Mouse (Mus musculus) CD8-positive naive resting alpha-beta T cell, adult 2 months (primary cell): ENCODE measurements around the gene Washc3.

Source experiments
- DNase-seq, 2 experiments: peaks; one replicate each; pipeline ENCODE4 v3.0.0; 2022; ENCODE audit warnings: low read depth in 2 of 2, low spot score in 2 of 2

Gene Washc3

GRCm38 (mm10) chr10:88200951-88201638 is at the start of gene Washc3:
TSS of gene Washc3 (plus strand) at chr10:88201093.
- DNase-seq = peak; percentile 70 to 81

- no peak for DNase-seq
Measured at GRCm38 (mm10) chr10:88151658-88152057, 49.2 kb upstream of the Washc3 start.

- DNase-seq = no peak
Measured at GRCm38 (mm10) chr10:88162096-88162495, 38.8 kb upstream of the Washc3 start.

- no peak for DNase-seq
Measured at GRCm38 (mm10) chr10:88162676-88163075, 38.2 kb upstream of the Washc3 start.

- peak in 1 of 2 experiments; percentile 12 for DNase-seq
Measured at GRCm38 (mm10) chr10:88166158-88166557, 34.7 kb upstream of the Washc3 start.

- no peak for DNase-seq
Measured at GRCm38 (mm10) chr10:88167438-88168077, 33.3 kb upstream of the Washc3 start.

GRCm38 (mm10) chr10:88200541-88200940 is 352 bp upstream of the Washc3 start:
- DNase-seq = no peak

GRCm38 (mm10) chr10:88201650-88202049 is 757 bp downstream of the Washc3 start:
- DNase-seq = no peak

GRCm38 (mm10) chr10:88202581-88202980 is 1.7 kb downstream of the Washc3 start:
- DNase-seq = peak in 1 of 2 experiments; percentile 12

- peak; percentile 16 to 35 for DNase-seq
Measured at GRCm38 (mm10) chr10:88203236-88203635, 2.3 kb downstream of the Washc3 start.

- DNase-seq = no peak
Measured at GRCm38 (mm10) chr10:88212644-88213043, 11.8 kb downstream of the Washc3 start.

- no peak for DNase-seq
Measured at GRCm38 (mm10) chr10:88214800-88215514, 14.1 kb downstream of the Washc3 start.

- no peak for DNase-seq
Measured at GRCm38 (mm10) chr10:88218161-88218560, 17.3 kb downstream of the Washc3 start.

GRCm38 (mm10) chr10:88221718-88222117 is 20.8 kb downstream of the Washc3 start:
- DNase-seq = no peak

GRCm38 (mm10) chr10:88225421-88225820 is 24.5 kb downstream of the Washc3 start:
- DNase-seq = no peak

GRCm38 (mm10) chr10:88227962-88228361 is 27.1 kb downstream of the Washc3 start:
- DNase-seq = no peak

- DNase-seq = no peak
Measured at GRCm38 (mm10) chr10:88228521-88229017, 27.7 kb downstream of the Washc3 start.

GRCm38 (mm10) chr10:88231671-88232070 is 30.8 kb downstream of the Washc3 start:
- no peak for DNase-seq

GRCm38 (mm10) chr10:88232765-88233164 is 31.9 kb downstream of the Washc3 start:
- DNase-seq = no peak

GRCm38 (mm10) chr10:88244681-88245080 is 43.8 kb downstream of the Washc3 start:
- no peak for DNase-seq

- DNase-seq = no peak
Measured at GRCm38 (mm10) chr10:88250300-88250699, 49.4 kb downstream of the Washc3 start.
